Mouse (Mus musculus) 3T3-L1 (cell line): Measurements from ENCODE around the gene Ccdc83.
A peak's percentile ranks its signal among the peaks of the same experiment; 100 is the strongest.

Experiments
- DNase-seq: peaks from one replicate; pipeline ENCODE4 v3.0.0-alpha.2; 2015; ENCODE audit warnings: low read depth, low spot score

Gene Ccdc83

GRCm38 (mm10) chr7:90259899-90260298 lies 5.7 kb downstream of the Ccdc83 start:
- DNase-seq = no peak

GRCm38 (mm10) chr7:90258701-90259100 lies 6.9 kb downstream of the Ccdc83 start:
- DNase-seq = no peak

- DNase-seq = peak; percentile 60
Measured at GRCm38 (mm10) chr7:90252946-90253345, 12.6 kb downstream of the Ccdc83 start.

- no peak for DNase-seq
Measured at GRCm38 (mm10) chr7:90243643-90244042, 21.9 kb downstream of the Ccdc83 start.

- peak; percentile 64 for DNase-seq
Measured at GRCm38 (mm10) chr7:90243151-90243550, 22.4 kb downstream of the Ccdc83 start.

- DNase-seq = peak; percentile 17
Measured at GRCm38 (mm10) chr7:90236289-90236905, 29.2 kb downstream of the Ccdc83 start.

GRCm38 (mm10) chr7:90233921-90234320 lies 31.7 kb downstream of the Ccdc83 start:
- peak; percentile 79 for DNase-seq

- DNase-seq = no peak
Measured at GRCm38 (mm10) chr7:90231431-90231830, 34.1 kb downstream of the Ccdc83 start.

GRCm38 (mm10) chr7:90228884-90229283 lies 36.7 kb downstream of the Ccdc83 start:
- peak; percentile 39 for DNase-seq

GRCm38 (mm10) chr7:90228075-90228474 lies 37.5 kb downstream of the Ccdc83 start:
- DNase-seq = no peak

- DNase-seq = no peak
Measured at GRCm38 (mm10) chr7:90221487-90221886, 44.1 kb downstream of the Ccdc83 start.

- no peak for DNase-seq
Measured at GRCm38 (mm10) chr7:90218122-90218521, 47.5 kb downstream of the Ccdc83 start.

GRCm38 (mm10) chr7:90216511-90216910 lies 49.1 kb downstream of the Ccdc83 start:
- DNase-seq = no peak

GRCm38 (mm10) chr7:90210947-90211346 lies 54.6 kb downstream of the Ccdc83 start:
- no peak for DNase-seq

GRCm38 (mm10) chr7:90210116-90210515 lies 55.5 kb downstream of the Ccdc83 start:
- peak; percentile 18 for DNase-seq

GRCm38 (mm10) chr7:90203914-90204313 lies 61.7 kb downstream of the Ccdc83 start:
- DNase-seq = no peak

GRCm38 (mm10) chr7:90201877-90202465 lies 63.6 kb downstream of the Ccdc83 start:
- peak; percentile 6 for DNase-seq

GRCm38 (mm10) chr7:90200251-90200650 lies 65.3 kb downstream of the Ccdc83 start:
- DNase-seq = peak; percentile 73

GRCm38 (mm10) chr7:90180635-90181034 lies 84.9 kb downstream of the Ccdc83 start:
- no peak for DNase-seq

- DNase-seq = no peak
Measured at GRCm38 (mm10) chr7:90175576-90175975, 90.0 kb downstream of the Ccdc83 start.
